Mouse (Mus musculus): ENCODE data around the gene Taf4.

DNA sequence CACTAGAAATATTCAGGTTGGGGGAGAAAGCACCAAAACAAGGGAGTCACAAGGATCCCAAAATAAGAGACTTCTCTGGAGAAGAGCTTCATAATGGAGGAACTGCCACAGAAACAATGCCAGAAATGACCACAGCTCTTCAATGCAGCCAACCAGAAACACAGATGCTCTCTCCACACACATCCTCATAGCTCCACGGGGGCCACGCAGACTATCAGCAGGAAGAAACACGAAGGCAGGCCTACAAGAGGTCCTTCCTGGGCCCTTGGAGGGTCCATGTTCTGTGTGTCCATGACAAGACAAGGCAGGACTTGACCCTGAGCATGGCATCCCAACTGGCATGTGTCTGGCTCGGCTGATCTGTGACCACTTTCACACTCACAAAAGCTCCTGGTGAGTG is 15.0 kb downstream of the Taf4 start:
- TF ChIP-seq POLR2A (IDR thresholded peaks at IDR 0.05; ENCODE audit: extremely low read depth, insufficient read depth, low read length) (no peak), CTCF (IDR thresholded peaks at IDR 0.05; ENCODE audit: extremely low read depth, insufficient read depth, low read length) (no peak)
